Mouse (Mus musculus): ENCODE data around the gene Arhgap10. TPM values are rescaled to one million over a fixed set of nuclear protein-coding genes. Genes with fewer than 3 reads are reported as not detected.
A peak's percentile ranks its signal among the peaks of the same experiment; 100 is the strongest.

The Arhgap10 gene
- polyA plus RNA-seq, 1 experiment from 2014 or later: 26.3 TPM

- no peak overlapping the region for H3K9ac ChIP-seq (replicated peaks; ENCODE audit: low read length)
- H3K27ac ChIP-seq (replicated peaks; ENCODE audit: low read depth, low read length): no peak overlapping the region
- H3K36me3 ChIP-seq (replicated peaks; ENCODE audit: control insufficient read depth, insufficient read depth, low read depth, low read length): no peaks in the 10 kb centered on the region
- no peak overlapping the region for H3K4me2 ChIP-seq (ENCODE audit: low read depth, low read length)
- H3K27me3 ChIP-seq (ENCODE audit: control insufficient read depth, insufficient read depth, low read length): no peaks in the 10 kb centered on the region
- 0 out of 2 replicates have a peak, but pooled peaks have one; percentile 44 for ATAC-seq (replicated peaks; ENCODE audit: insufficient number of reproducible peaks, low FRiP score, low TSS enrichment, low read depth)
- DNase-seq (ENCODE audit: low spot score): no peak
- no peaks in the 10 kb centered on the region for H3K9me3 ChIP-seq (replicated peaks; ENCODE audit: control insufficient read depth, low read length)
- WGBS: 83% methylated on average over 10 of the region's 10 CpGs
- H3K4me3 ChIP-seq (ENCODE audit: low read depth, low read length): no peak overlapping the region
- no peaks in the 10 kb centered on the region for H3K4me1 ChIP-seq (ENCODE audit: control insufficient read depth, insufficient read depth, low read length)
These were observed 207.2 kb downstream of the Arhgap10 start for GRCm38 (mm10) chr8:77310541-77310940.

GRCm38 (mm10) chr8:77310026-77310425, 207.7 kb downstream of the Arhgap10 start:
- no peaks in the 10 kb centered on the region for H3K36me3 ChIP-seq (replicated peaks; ENCODE audit: control insufficient read depth, insufficient read depth, low read depth, low read length)
- H3K9me3 ChIP-seq (replicated peaks; ENCODE audit: control insufficient read depth, low read length): no peaks in the 10 kb centered on the region
- 77% methylated on average over 8 of the region's 8 CpGs for WGBS
- no peak overlapping the region for H3K4me2 ChIP-seq (ENCODE audit: low read depth, low read length)
- no peak overlapping the region for H3K27ac ChIP-seq (replicated peaks; ENCODE audit: low read depth, low read length)
- H3K9ac ChIP-seq (replicated peaks; ENCODE audit: low read length): no peak overlapping the region
- H3K4me1 ChIP-seq (ENCODE audit: control insufficient read depth, insufficient read depth, low read length): no peaks in the 10 kb centered on the region
- DNase-seq (ENCODE audit: low spot score): no peak
- no peak for ATAC-seq (replicated peaks; ENCODE audit: insufficient number of reproducible peaks, low FRiP score, low TSS enrichment, low read depth)
- H3K27me3 ChIP-seq (ENCODE audit: control insufficient read depth, insufficient read depth, low read length): no peaks in the 10 kb centered on the region
- no peak overlapping the region for H3K4me3 ChIP-seq (ENCODE audit: low read depth, low read length)

GRCm38 (mm10) chr8:77294599-77294998, 223.2 kb downstream of the Arhgap10 start:
- Histone ChIP-seq H3K9me3 (replicated peaks; ENCODE audit: control insufficient read depth, low read length) (no peaks in the 10 kb centered on the region), H3K9ac (replicated peaks; ENCODE audit: low read length) (no peak overlapping the region), H3K4me2 (ENCODE audit: low read depth, low read length) (no peak overlapping the region), H3K4me1 (ENCODE audit: control insufficient read depth, insufficient read depth, low read length) (no peaks in the 10 kb centered on the region), H3K36me3 (replicated peaks; ENCODE audit: control insufficient read depth, insufficient read depth, low read depth, low read length) (no peaks in the 10 kb centered on the region), H3K4me3 (ENCODE audit: low read depth, low read length) (no peak overlapping the region), H3K27me3 (ENCODE audit: control insufficient read depth, insufficient read depth, low read length) (no peaks in the 10 kb centered on the region), H3K27ac (replicated peaks; ENCODE audit: low read depth, low read length) (no peak overlapping the region)
- DNase-seq (ENCODE audit: low spot score) (no peak), ATAC-seq (replicated peaks; ENCODE audit: insufficient number of reproducible peaks, low FRiP score, low TSS enrichment, low read depth) (no peak)
- WGBS: 93% methylated on average over 11 of the region's 11 CpGs

GRCm38 (mm10) chr8:77292649-77293048, 225.1 kb downstream of the Arhgap10 start:
- Histone ChIP-seq H3K4me2 (ENCODE audit: low read depth, low read length) (no peak overlapping the region), H3K36me3 (replicated peaks; ENCODE audit: control insufficient read depth, insufficient read depth, low read depth, low read length) (no peaks in the 10 kb centered on the region), H3K9ac (replicated peaks; ENCODE audit: low read length) (no peak overlapping the region), H3K4me1 (ENCODE audit: control insufficient read depth, insufficient read depth, low read length) (no peaks in the 10 kb centered on the region), H3K27me3 (ENCODE audit: control insufficient read depth, insufficient read depth, low read length) (no peaks in the 10 kb centered on the region), H3K27ac (replicated peaks; ENCODE audit: low read depth, low read length) (no peak overlapping the region), H3K9me3 (replicated peaks; ENCODE audit: control insufficient read depth, low read length) (no peaks in the 10 kb centered on the region), H3K4me3 (ENCODE audit: low read depth, low read length) (no peak overlapping the region)
- DNase-seq (ENCODE audit: low spot score) (no peak), ATAC-seq (replicated peaks; ENCODE audit: insufficient number of reproducible peaks, low FRiP score, low TSS enrichment, low read depth) (no peak)
- 73% methylated on average over 11 of the region's 11 CpGs for WGBS

- no peaks in the 10 kb centered on the region for H3K9me3 ChIP-seq (replicated peaks; ENCODE audit: control insufficient read depth, low read length)
- ATAC-seq (replicated peaks; ENCODE audit: insufficient number of reproducible peaks, low FRiP score, low TSS enrichment, low read depth) (no peak), DNase-seq (ENCODE audit: low spot score) (no peak)
- H3K27me3 ChIP-seq (ENCODE audit: control insufficient read depth, insufficient read depth, low read length): no peaks in the 10 kb centered on the region
- no peak overlapping the region for H3K9ac ChIP-seq (replicated peaks; ENCODE audit: low read length)
- H3K27ac ChIP-seq (replicated peaks; ENCODE audit: low read depth, low read length): no peak overlapping the region
- WGBS: 76% methylated on average over 4 of the region's 4 CpGs
- H3K4me2 ChIP-seq (ENCODE audit: low read depth, low read length): no peak overlapping the region
- no peak overlapping the region for H3K4me3 ChIP-seq (ENCODE audit: low read depth, low read length)
- no peaks in the 10 kb centered on the region for H3K4me1 ChIP-seq (ENCODE audit: control insufficient read depth, insufficient read depth, low read length)
- H3K36me3 ChIP-seq (replicated peaks; ENCODE audit: control insufficient read depth, insufficient read depth, low read depth, low read length): no peaks in the 10 kb centered on the region
These were observed 225.6 kb downstream of the Arhgap10 start for GRCm38 (mm10) chr8:77292120-77292519.

GRCm38 (mm10) chr8:77288492-77288891, 229.3 kb downstream of the Arhgap10 start:
- H3K4me1 ChIP-seq (ENCODE audit: control insufficient read depth, insufficient read depth, low read length): no peaks in the 10 kb centered on the region
- H3K4me3 ChIP-seq (ENCODE audit: low read depth, low read length): no peak overlapping the region
- 95% methylated on average over 12 of the region's 12 CpGs for WGBS
- H3K27ac ChIP-seq (replicated peaks; ENCODE audit: low read depth, low read length): no peak overlapping the region
- no peaks in the 10 kb centered on the region for H3K36me3 ChIP-seq (replicated peaks; ENCODE audit: control insufficient read depth, insufficient read depth, low read depth, low read length)
- no peak overlapping the region for H3K9ac ChIP-seq (replicated peaks; ENCODE audit: low read length)
- ATAC-seq (replicated peaks; ENCODE audit: insufficient number of reproducible peaks, low FRiP score, low TSS enrichment, low read depth) (no peak), DNase-seq (ENCODE audit: low spot score) (no peak)
- no peak overlapping the region for H3K4me2 ChIP-seq (ENCODE audit: low read depth, low read length)
- no peaks in the 10 kb centered on the region for H3K27me3 ChIP-seq (ENCODE audit: control insufficient read depth, insufficient read depth, low read length)
- no peaks in the 10 kb centered on the region for H3K9me3 ChIP-seq (replicated peaks; ENCODE audit: control insufficient read depth, low read length)

- H3K36me3 ChIP-seq (replicated peaks; ENCODE audit: control insufficient read depth, insufficient read depth, low read depth, low read length): no peaks in the 10 kb centered on the region
- no peak overlapping the region for H3K4me3 ChIP-seq (ENCODE audit: low read depth, low read length)
- H3K9ac ChIP-seq (replicated peaks; ENCODE audit: low read length): no peak overlapping the region
- H3K27ac ChIP-seq (replicated peaks; ENCODE audit: low read depth, low read length): no peak overlapping the region
- WGBS: 75% methylated on average over 3 of the region's 3 CpGs
- DNase-seq (ENCODE audit: low spot score): no peak
- ATAC-seq (replicated peaks; ENCODE audit: insufficient number of reproducible peaks, low FRiP score, low TSS enrichment, low read depth): no peak
- H3K27me3 ChIP-seq (ENCODE audit: control insufficient read depth, insufficient read depth, low read length): no peaks in the 10 kb centered on the region
- H3K9me3 ChIP-seq (replicated peaks; ENCODE audit: control insufficient read depth, low read length): no peaks in the 10 kb centered on the region
- no peaks in the 10 kb centered on the region for H3K4me1 ChIP-seq (ENCODE audit: control insufficient read depth, insufficient read depth, low read length)
- H3K4me2 ChIP-seq (ENCODE audit: low read depth, low read length): no peak overlapping the region
These were observed 229.7 kb downstream of the Arhgap10 start for GRCm38 (mm10) chr8:77288065-77288464.

- ATAC-seq (replicated peaks; ENCODE audit: insufficient number of reproducible peaks, low FRiP score, low TSS enrichment, low read depth): no peak
- H3K27ac ChIP-seq (replicated peaks; ENCODE audit: low read depth, low read length): no peak overlapping the region
- 85% methylated on average over 3 of the region's 3 CpGs for WGBS
These were observed 233.3 kb downstream of the Arhgap10 start for GRCm38 (mm10) chr8:77284473-77284872.

More at GRCm38 (mm10) chr8:77284473-77284872, 233.3 kb downstream of the Arhgap10 start:
- Histone ChIP-seq H3K9ac (replicated peaks; ENCODE audit: low read length) (no peak overlapping the region), H3K4me1 (ENCODE audit: control insufficient read depth, insufficient read depth, low read length) (no peaks in the 10 kb centered on the region), H3K4me2 (ENCODE audit: low read depth, low read length) (no peak overlapping the region), H3K9me3 (replicated peaks; ENCODE audit: control insufficient read depth, low read length) (no peaks in the 10 kb centered on the region), H3K4me3 (ENCODE audit: low read depth, low read length) (no peak overlapping the region), H3K36me3 (replicated peaks; ENCODE audit: control insufficient read depth, insufficient read depth, low read depth, low read length) (no peaks in the 10 kb centered on the region), H3K27me3 (ENCODE audit: control insufficient read depth, insufficient read depth, low read length) (no peaks in the 10 kb centered on the region)
- DNase-seq (ENCODE audit: low spot score): no peak
